Mouse (Mus musculus): Measurements from ENCODE around the gene Anpep. TPM values are rescaled to one million over a fixed set of nuclear protein-coding genes. Genes with fewer than 3 reads are reported as not detected.

The Anpep gene
- polyA plus RNA-seq (2012; ENCODE audit: insufficient read depth, insufficient read length, missing spikeins), result 6.3 and 8.9 TPM in 2 replicates

DNA sequence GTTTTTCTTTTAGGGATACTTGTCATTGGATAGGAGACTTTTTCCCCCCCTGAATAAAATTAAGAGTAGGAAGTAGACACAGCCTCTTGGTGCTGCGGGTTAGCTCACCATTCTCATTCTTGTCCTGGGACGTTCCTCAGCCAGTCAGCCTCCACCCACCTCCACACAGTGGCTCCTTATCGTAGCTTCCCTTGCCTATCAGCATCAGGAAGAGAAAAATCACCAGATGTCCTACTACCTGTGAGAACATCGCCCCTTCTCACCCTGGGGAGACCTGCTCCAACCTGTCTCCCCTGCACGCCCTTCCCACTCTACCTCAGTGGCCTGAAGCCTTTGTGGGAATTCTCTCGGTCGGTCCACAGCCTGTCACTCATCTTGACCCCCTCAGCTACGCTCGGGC, at the start of gene Anpep:
TSS of gene Anpep (minus strand) at position 249 of the 400 bp plus-strand sequence.
- Histone ChIP-seq H3K4me1 (ENCODE audit: control insufficient read depth, insufficient read depth, insufficient read length, low read length) (no peaks in the 10 kb centered on the region), H3K4me3 (ENCODE audit: insufficient read depth, low read depth, low read length) (no peak within 1 kb of the TSS), H3K27ac (replicated peaks; ENCODE audit: low read depth, low read length) (no peak within 1 kb of the TSS)

DNA sequence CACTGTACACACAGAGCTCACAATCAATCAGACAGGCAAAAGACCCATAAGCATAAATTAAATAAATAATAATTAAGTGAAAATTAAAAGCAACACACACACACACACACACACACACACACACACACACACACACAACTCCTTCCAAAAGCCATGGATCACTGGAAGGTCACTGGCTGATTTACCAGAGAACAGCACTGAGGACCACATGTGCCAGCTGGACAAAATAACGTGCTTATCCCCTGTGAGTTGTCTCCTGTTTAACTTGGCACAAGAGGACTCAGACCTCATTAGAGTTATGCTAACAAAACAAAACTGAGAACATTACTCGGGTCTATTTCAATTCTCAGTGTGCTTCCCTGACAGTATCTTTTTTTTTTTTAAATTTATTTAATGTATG, 46.5 kb upstream of the Anpep start:
- Histone ChIP-seq H3K4me1 (ENCODE audit: control insufficient read depth, insufficient read depth, insufficient read length, low read length) (peaks cover 4% of the 10 kb centered on the region; the same call in 1 of the 2 replicates), H3K4me3 (ENCODE audit: insufficient read depth, low read depth, low read length) (no peak overlapping the region), H3K27ac (replicated peaks; ENCODE audit: low read depth, low read length) (no peak overlapping the region; the same call in 1 of the 2 replicates)

DNA sequence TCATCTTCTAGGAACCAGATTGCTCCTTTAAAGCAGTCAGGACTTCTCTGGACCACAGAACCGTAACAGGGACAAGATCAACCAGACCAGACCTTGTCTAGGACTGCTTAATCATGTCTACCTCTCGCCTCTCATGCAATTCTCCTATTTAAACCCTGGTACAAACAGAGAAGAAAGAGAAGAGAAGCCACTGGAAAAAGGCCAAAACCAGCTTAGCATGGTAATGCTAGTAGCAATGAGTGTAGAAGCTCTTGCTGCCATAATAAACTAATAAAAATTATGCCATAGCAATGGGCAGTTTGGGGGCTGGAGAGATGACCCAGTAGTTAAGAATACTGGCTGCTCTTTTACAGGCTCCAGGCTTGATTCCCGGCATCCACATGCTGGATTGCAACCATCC, 46.1 kb upstream of the Anpep start:
- H3K4me3 ChIP-seq (ENCODE audit: insufficient read depth, low read depth, low read length), result no peak overlapping the region
- H3K4me1 ChIP-seq (ENCODE audit: control insufficient read depth, insufficient read depth, insufficient read length, low read length), result peaks cover 4% of the 10 kb centered on the region; the same call in 1 of the 2 replicates
- no peak overlapping the region; the same call in 1 of the 2 replicates for H3K27ac ChIP-seq (replicated peaks; ENCODE audit: low read depth, low read length)

DNA sequence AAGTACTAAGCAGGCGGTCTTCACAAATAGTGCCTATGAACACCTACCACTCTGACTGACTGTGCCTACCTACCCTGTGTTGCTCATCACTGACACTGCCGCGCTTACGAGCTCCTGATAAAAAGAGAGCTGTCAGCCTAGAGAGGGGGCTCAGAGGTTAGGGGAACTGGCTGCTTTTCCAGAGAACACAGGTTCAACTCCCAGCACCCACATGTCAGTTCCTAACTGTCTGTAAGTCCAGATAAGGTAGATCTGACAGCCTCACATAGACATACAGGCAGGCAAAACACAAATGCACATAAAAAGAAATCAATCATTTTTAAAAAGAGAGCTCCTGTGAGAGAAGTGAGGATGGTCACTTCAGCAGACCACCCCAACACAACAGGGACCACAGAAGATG, 44.3 kb upstream of the Anpep start:
- H3K4me1 ChIP-seq (ENCODE audit: control insufficient read depth, insufficient read depth, insufficient read length, low read length), result peaks cover 4% of the 10 kb centered on the region; the same call in 1 of the 2 replicates
- no peak overlapping the region for H3K27ac ChIP-seq (replicated peaks; ENCODE audit: low read depth, low read length)
- no peak overlapping the region for H3K4me3 ChIP-seq (ENCODE audit: insufficient read depth, low read depth, low read length)

DNA sequence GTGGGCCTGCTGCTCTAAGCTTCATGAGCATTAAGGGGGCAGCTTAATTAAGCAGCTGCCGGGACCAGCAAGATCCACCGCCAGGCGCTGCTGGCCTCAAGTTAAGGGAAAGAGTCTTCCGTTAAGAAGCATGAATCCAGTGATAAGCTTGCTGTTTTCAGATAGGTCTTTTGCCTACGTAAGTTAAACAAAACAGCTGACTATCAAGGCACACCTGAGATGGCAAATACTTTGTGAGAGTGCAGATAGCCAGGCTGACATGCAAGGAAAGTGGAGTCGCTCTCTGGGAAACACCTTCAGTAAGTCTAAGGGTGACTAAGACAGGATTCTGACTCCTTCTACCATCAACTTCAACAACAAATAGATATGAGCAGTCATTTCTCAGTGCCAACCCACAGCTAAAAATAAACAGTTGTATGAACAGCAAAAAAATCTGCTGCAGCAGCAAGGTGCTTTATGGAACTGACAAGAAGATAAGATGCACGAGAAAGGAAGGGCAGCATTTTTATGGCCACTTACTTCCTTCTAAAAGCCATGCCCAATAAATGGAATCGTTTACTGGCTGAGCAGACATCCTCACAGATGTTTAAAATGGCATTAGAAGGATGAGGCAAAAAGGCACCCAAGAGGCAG, 42.4 kb upstream of the Anpep start:
- Histone ChIP-seq H3K4me1 (ENCODE audit: control insufficient read depth, insufficient read depth, insufficient read length, low read length) (peaks cover 4% of the 10 kb centered on the region; the same call in 1 of the 2 replicates), H3K4me3 (ENCODE audit: insufficient read depth, low read depth, low read length) (no peak overlapping the region), H3K27ac (replicated peaks; ENCODE audit: low read depth, low read length) (no peak overlapping the region)

DNA sequence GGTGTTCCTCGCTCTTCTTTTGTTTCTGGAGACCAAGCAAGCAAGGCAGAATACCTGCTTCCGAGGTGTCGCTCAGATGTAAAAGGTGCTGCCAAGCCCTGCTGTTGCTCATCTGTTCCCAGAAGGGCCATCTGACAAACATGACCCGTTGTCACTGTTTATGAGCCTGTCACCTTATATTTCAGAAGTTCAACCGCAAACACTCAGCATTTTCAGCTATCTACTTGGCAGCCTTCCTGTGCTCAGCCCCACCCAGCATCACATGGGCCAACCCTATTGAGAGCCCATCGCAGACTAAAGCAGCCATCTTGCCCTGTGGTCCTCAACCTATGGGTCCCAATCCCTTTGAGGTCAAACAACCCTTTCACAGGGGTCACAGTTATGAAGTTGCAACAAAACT, 39.9 kb upstream of the Anpep start:
- H3K4me3 ChIP-seq (ENCODE audit: insufficient read depth, low read depth, low read length), result no peak overlapping the region
- H3K27ac ChIP-seq (replicated peaks; ENCODE audit: low read depth, low read length), result no peak overlapping the region
- no peaks in the 10 kb centered on the region for H3K4me1 ChIP-seq (ENCODE audit: control insufficient read depth, insufficient read depth, insufficient read length, low read length)

DNA sequence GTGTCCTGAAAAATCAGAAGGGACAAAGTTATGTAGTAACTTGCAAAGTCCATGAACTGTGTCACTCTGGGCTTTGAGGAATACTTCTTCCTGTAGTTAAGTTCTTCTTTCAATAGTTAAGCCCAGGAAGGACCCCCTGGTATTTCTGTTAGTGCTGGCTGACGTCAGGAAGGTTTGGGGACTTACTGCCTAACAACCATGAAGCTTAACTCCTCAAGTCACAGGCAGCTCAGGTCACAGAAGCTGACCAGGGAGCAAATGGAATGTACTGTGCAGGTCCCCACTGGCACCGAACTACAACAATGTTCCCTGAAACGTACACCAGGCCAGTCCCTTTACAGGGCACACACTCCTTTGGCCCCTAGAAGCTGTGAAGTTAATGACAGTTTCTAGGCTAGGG, 34.4 kb upstream of the Anpep start:
- Histone ChIP-seq H3K4me3 (ENCODE audit: insufficient read depth, low read depth, low read length) (no peak overlapping the region), H3K4me1 (ENCODE audit: control insufficient read depth, insufficient read depth, insufficient read length, low read length) (no peaks in the 10 kb centered on the region), H3K27ac (replicated peaks; ENCODE audit: low read depth, low read length) (no peak overlapping the region)

DNA sequence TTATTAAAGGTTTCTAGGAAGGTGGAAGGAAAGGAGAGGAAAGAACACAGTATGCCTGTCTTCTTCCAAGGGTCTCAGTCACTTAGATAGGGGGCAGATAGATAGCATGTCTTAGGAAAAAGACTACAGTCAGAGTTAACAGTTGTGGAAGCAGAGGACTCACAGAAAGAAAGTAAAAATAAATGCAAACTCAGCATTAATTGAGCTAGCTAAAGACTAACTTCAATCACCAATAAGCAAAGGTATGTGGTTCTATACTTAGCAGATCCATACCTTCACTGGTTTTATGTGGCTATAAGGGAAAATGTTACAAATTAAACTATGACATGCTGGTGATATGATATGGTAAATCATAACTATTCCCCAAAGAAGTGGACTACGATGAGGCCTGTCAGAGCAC, 33.9 kb upstream of the Anpep start:
- Histone ChIP-seq H3K4me3 (ENCODE audit: insufficient read depth, low read depth, low read length) (no peak overlapping the region), H3K27ac (replicated peaks; ENCODE audit: low read depth, low read length) (no peak overlapping the region), H3K4me1 (ENCODE audit: control insufficient read depth, insufficient read depth, insufficient read length, low read length) (no peaks in the 10 kb centered on the region)

DNA sequence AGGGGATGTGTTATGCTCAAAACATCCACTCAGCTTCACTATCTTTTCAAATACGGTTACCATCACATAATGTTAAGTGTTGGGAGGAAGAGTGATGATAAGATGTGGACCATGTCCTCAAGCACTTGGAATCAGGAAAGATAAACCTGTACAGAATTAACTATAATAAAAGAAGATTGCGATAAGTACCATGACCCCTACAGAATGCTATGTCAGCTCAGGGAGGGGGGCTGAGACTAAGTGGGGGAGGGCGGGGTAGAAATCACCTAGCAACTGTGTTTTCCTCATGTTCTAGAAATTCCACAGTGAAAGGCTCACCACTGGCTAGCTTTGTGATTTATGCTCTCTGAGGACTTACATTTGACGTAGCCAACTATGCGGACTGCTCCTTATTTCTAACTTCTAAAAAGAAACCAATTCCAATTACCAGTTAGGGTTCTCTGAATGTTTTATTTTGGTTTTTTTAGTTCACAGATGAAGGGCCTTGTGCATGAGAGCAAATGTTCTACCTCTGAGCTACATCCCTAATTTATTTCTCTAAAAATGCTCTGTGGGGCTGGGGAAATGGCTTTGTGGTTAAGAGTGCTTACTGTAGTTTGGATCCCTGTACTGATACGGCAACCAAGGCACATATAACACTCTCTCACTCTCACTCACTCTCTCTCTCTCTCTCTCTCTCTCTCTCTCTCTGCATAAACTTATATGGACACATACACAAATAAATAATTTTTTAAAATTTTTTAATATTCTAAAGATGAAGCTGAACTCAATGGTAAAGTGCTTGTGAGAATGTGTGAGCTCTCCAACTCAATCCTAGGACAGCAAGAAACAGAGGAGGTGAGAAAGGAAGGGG, 31.9 kb upstream of the Anpep start:
- H3K4me3 ChIP-seq (ENCODE audit: insufficient read depth, low read depth, low read length), result no peak overlapping the region
- H3K4me1 ChIP-seq (ENCODE audit: control insufficient read depth, insufficient read depth, insufficient read length, low read length), result no peaks in the 10 kb centered on the region
- H3K27ac ChIP-seq (replicated peaks; ENCODE audit: low read depth, low read length), result 0 out of 2 replicates have a peak overlapping the region, but pooled peaks have one; percentile 19

DNA sequence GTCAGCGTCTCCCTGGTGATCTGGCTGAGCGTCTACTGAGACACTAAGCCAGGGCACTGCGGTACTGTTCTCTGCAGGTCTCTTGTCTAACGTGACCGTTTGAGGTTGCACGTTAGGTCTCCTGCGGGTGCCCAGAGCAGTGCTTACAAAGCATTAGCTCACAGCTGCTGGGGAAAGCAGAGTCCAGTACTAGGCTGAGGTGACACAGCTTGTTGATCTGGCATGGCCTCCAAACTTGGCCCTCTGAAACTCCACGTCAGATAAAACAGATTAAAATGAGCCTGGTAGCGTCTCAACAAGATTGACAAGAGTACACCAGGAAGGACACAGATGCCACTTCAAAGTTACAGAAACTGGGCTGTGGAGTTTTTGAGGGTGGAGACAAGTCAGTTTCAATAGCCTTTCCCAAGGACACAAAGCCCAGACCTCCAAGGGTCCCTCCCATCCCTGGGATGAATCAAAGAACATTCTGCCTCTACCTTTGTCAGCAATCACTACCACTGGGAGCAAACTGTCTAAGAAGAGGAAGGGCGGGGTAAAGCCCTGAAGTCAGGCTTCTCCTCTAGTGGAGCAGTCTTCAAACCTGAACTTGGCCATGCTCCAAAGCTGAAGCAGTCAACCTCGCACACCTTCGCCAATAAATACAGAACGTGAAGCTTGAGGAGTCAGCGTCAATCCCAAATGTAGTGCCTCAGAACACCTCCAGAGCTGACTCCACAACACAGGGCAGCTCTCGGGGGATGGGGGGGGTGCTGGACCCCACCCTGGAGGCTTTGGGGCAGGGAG, 29.8 kb upstream of the Anpep start:
- no peak overlapping the region for H3K4me3 ChIP-seq (ENCODE audit: insufficient read depth, low read depth, low read length)
- no peak overlapping the region for H3K27ac ChIP-seq (replicated peaks; ENCODE audit: low read depth, low read length)
- H3K4me1 ChIP-seq (ENCODE audit: control insufficient read depth, insufficient read depth, insufficient read length, low read length), result no peaks in the 10 kb centered on the region

DNA sequence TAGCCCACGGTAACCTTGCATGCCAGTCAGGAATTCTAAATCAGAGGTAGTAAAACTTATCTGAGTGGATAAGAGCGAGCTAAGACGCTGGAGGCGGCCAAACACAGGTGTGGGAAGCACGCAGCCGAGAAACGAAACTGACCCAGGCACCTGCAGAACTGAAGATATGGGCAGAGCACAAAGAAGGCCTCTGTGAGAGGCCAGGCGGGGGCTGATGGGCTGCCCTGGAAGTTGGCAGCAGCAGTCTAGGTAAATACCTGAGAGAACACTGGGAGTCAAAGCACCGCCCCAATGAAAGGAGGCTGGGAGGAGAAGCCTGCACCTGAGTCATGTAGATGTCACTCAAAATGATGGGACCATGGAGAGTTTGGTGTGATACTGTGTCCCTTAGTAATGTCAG, 27.7 kb upstream of the Anpep start:
- Histone ChIP-seq H3K4me1 (ENCODE audit: control insufficient read depth, insufficient read depth, insufficient read length, low read length) (peaks cover under 1% of the 10 kb centered on the region), H3K27ac (replicated peaks; ENCODE audit: low read depth, low read length) (no peak overlapping the region), H3K4me3 (ENCODE audit: insufficient read depth, low read depth, low read length) (no peak overlapping the region)

DNA sequence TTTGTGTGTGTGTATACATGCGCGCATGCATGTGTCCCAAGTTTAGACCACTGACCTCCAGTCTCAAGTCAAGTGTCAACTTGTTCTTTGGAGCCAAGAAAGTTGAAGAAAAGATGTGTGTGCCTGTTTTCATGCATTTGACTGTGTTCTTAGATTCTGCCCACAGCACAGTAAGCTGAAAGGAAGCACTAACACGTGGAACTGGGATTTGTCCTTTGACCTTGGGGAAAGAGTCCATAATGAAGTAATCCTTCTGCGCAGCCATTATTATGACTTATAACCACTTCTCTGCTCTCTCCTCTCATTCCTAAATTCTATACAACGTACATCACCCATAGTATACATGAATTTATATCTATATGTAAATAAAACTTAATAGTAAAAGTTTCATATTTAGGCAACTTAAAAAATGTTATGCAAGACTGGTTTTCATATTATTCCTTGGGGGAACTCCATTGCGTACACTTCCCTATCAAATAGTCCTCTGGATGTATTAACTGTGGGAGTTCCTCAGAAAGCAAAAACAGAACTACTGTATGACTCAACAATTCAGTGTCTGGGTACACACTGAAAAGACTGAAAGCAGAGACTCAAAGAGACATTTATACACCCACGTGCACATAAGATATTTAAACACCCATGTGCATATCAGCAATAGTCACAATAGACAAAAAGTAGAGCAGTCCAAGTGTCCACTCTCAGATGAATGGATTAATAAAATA, 22.9 kb upstream of the Anpep start:
- Histone ChIP-seq H3K4me1 (ENCODE audit: control insufficient read depth, insufficient read depth, insufficient read length, low read length) (peaks cover 3% of the 10 kb centered on the region), H3K27ac (replicated peaks; ENCODE audit: low read depth, low read length) (0 out of 2 replicates have a peak overlapping the region, but pooled peaks have one; percentile 8), H3K4me3 (ENCODE audit: insufficient read depth, low read depth, low read length) (no peak overlapping the region)

DNA sequence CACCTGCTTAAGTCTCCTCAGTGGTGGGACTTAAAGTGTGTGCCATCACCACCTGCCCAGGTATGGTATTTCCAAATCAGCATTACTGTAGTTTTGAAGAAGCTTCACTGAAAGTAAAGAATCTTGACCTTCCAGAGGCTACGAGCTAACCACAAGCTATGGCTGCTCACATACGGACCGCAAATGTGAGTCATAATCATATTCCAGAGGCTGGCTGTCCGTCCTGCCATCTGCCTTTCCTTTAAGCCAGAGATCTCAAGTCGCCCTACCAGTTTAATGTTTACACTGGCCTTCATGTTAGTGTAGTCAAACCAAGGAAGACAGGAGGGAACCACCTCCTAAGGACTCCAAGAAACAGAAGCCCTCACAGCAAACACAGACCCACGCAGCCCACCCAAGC, 21.0 kb upstream of the Anpep start:
- no peak overlapping the region for H3K27ac ChIP-seq (replicated peaks; ENCODE audit: low read depth, low read length)
- no peak overlapping the region for H3K4me3 ChIP-seq (ENCODE audit: insufficient read depth, low read depth, low read length)
- peaks cover 3% of the 10 kb centered on the region for H3K4me1 ChIP-seq (ENCODE audit: control insufficient read depth, insufficient read depth, insufficient read length, low read length)

DNA sequence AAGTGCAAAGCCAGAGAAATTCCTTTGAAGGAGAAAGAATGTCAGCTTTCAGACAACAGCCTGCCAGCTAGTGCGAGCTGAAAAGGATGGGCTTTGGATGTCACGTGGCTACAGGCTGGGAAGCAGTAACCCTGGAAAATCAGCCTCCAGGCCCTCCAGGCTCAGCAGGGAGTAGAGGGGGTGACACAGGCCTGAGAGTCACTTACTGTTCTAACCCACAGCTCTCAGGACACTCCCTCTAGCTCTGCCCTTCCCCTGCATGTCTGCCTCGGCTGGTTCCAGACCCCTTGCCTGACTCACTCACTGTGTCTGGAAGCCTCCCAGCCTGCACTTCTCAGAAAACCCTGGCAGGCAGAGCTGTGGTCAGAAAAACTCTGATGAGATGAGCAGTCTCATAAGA, 20.1 kb upstream of the Anpep start:
- peaks cover 3% of the 10 kb centered on the region for H3K4me1 ChIP-seq (ENCODE audit: control insufficient read depth, insufficient read depth, insufficient read length, low read length)
- H3K4me3 ChIP-seq (ENCODE audit: insufficient read depth, low read depth, low read length), result no peak overlapping the region
- no peak overlapping the region for H3K27ac ChIP-seq (replicated peaks; ENCODE audit: low read depth, low read length)

All from brown adipose tissue, adult 24 weeks (tissue).